Mouse (Mus musculus) erythroblast, embryonic 14.5 days (primary cell): ENCODE data around the gene Thy1.

Source experiments
- GATA1 ChIP-seq: IDR thresholded peaks from 2 replicates; pipeline ENCODE4 v1.6.1; 2012; ENCODE audit warnings: low read length, inconsistent platforms, mixed read lengths
- TAL1 ChIP-seq: IDR thresholded peaks from 3 replicates; pipeline ENCODE4 v1.6.1; 2012; ENCODE audit warnings: low read length, inconsistent platforms, mixed read lengths

GRCm38 (mm10) chr9:44045158-44045883 lies 2.1 kb downstream of the Thy1 start:
- TF ChIP-seq GATA1 (no peak), TAL1 (no peak)
